Mouse (Mus musculus) lung, embryonic 15.5 days (tissue): ENCODE results near the gene Tie1. TPM values are rescaled to one million over a fixed set of nuclear protein-coding genes. Genes with fewer than 3 reads are reported as not detected.
"Not testable (repeated sequence)": the region's sequence is repeated elsewhere in the genome, so short reads cannot be mapped to it uniquely, and the experiment has no call there.

ENCODE experiments used
- ATAC-seq: fragments of 200-750 bp; cut with Nextera tagmentation; 2 replicates; pipeline ENCODE4 v1.8.0; 2017; ENCODE audit warnings: moderate number of reproducible peaks, borderline replicate concordance; ENCODE audit not compliant: low FRiP score, low TSS enrichment; ENCODE audit errors: extremely low read depth
- H3K27ac ChIP-seq: fragments of 300-500 bp; sonication (generic); 2 replicates; pipeline ENCODE4 v1.5.1; 2015; ENCODE audit warnings: moderate library complexity, mild to moderate bottlenecking, inconsistent platforms
- H3K27me3 ChIP-seq: fragments of 300-500 bp; sonication (generic); 2 replicates; pipeline ENCODE4 v1.6.1; 2015; ENCODE audit warnings: inconsistent platforms
- H3K36me3 ChIP-seq: fragments of 300-500 bp; sonication (generic); 2 replicates; pipeline ENCODE4 v1.6.1; 2015; ENCODE audit warnings: inconsistent platforms
- H3K4me1 ChIP-seq: fragments of 300-500 bp; sonication (generic); 2 replicates; pipeline ENCODE4 v1.6.1; 2015; ENCODE audit warnings: inconsistent platforms
- H3K4me2 ChIP-seq: fragments of 300-500 bp; sonication (generic); 2 replicates; pipeline ENCODE4 v1.6.1; 2015; ENCODE audit warnings: inconsistent platforms, mild to moderate bottlenecking, moderate library complexity
- H3K4me3 ChIP-seq: fragments of 300-500 bp; sonication (generic); 2 replicates; pipeline ENCODE4 v1.5.1; 2015; ENCODE audit warnings: mild to moderate bottlenecking, inconsistent platforms
- H3K9ac ChIP-seq: fragments of 300-500 bp; sonication (generic); 2 replicates; pipeline ENCODE4 v1.6.1; 2015; ENCODE audit warnings: inconsistent platforms
- H3K9me3 ChIP-seq: fragments of 300-500 bp; sonication (generic); 2 replicates; pipeline ENCODE4 v1.6.1; 2016; ENCODE audit warnings: inconsistent platforms
- WGBS: fragments of 180-500 bp; shearing (Covaris S2); methylation state at CpG from one replicate; pipeline ENCODE4 v1.1.7; 2015; 5-methylcytosine and 5-hydroxymethylcytosine counted together
- polyA plus RNA-seq: library from polyadenylated mRNA; unstranded; fragments of >200 nt; fragmentation: Nextera tagmentation; extraction: Ambion mirVana; gene quantifications from 2 replicates; pipeline ENCODE4 v1.2.1, GENCODE M21; 2015

Gene Tie1
- polyA plus RNA-seq, 1 experiment from 2014 or later: 86.1 TPM

GRCm38 (mm10) chr4:118518208-118518607 lies 28.3 kb upstream of the Tie1 start:
- H3K4me2 ChIP-seq: no peak overlapping the region
- WGBS: 55% methylated on average over 5 of the region's 5 CpGs
- H3K9me3 ChIP-seq: no peaks in the 10 kb centered on the region
- H3K4me1 ChIP-seq: peaks cover 9% of the 10 kb centered on the region; the same call in 1 of the 2 replicates
- no peak for ATAC-seq
- H3K9ac ChIP-seq: no peak overlapping the region
- H3K27ac ChIP-seq: no peak overlapping the region
- no peaks in the 10 kb centered on the region; the same call in 1 of the 2 replicates for H3K27me3 ChIP-seq
- no peak overlapping the region for H3K4me3 ChIP-seq
- H3K36me3 ChIP-seq: no peaks in the 10 kb centered on the region

GRCm38 (mm10) chr4:118517497-118518146 lies 27.8 kb upstream of the Tie1 start:
- Histone ChIP-seq H3K4me2 (no peak overlapping the region), H3K4me1 (peaks cover 9% of the 10 kb centered on the region; the same call in 1 of the 2 replicates), H3K9me3 (no peaks in the 10 kb centered on the region), H3K27ac (no peak overlapping the region), H3K27me3 (no peaks in the 10 kb centered on the region; the same call in 1 of the 2 replicates), H3K9ac (no peak overlapping the region), H3K4me3 (no peak overlapping the region), H3K36me3 (no peaks in the 10 kb centered on the region)
- WGBS: 43% methylated on average over 16 of the region's 16 CpGs
- ATAC-seq: no peak

GRCm38 (mm10) chr4:118516699-118517496 lies 27.0 kb upstream of the Tie1 start:
- H3K4me3 ChIP-seq: no peak overlapping the region
- peaks cover 9% of the 10 kb centered on the region; the same call in 1 of the 2 replicates for H3K4me1 ChIP-seq
- H3K4me2 ChIP-seq: no peak overlapping the region
- no peaks in the 10 kb centered on the region; the same call in 1 of the 2 replicates for H3K27me3 ChIP-seq
- 12% methylated on average over 20 of the region's 20 CpGs for WGBS
- no peaks in the 10 kb centered on the region for H3K9me3 ChIP-seq
- no peak for ATAC-seq
- H3K36me3 ChIP-seq: no peaks in the 10 kb centered on the region
- H3K27ac ChIP-seq: no peak overlapping the region
- H3K9ac ChIP-seq: no peak overlapping the region

- H3K4me1 ChIP-seq: peaks cover 7% of the 10 kb centered on the region; the same call in 1 of the 2 replicates
- WGBS: 23% methylated on average over 6 of the region's 6 CpGs
- H3K4me3 ChIP-seq: no peak overlapping the region
- no peak overlapping the region for H3K4me2 ChIP-seq
- H3K27me3 ChIP-seq: no peaks in the 10 kb centered on the region
- H3K36me3 ChIP-seq: no peaks in the 10 kb centered on the region
- H3K9ac ChIP-seq: no peak overlapping the region
- no peak overlapping the region for H3K27ac ChIP-seq
- ATAC-seq: no peak
- H3K9me3 ChIP-seq: no peaks in the 10 kb centered on the region
Measured at GRCm38 (mm10) chr4:118509050-118509449, 19.2 kb upstream of the Tie1 start.

- not testable (repeated sequence) for ATAC-seq
Measured at GRCm38 (mm10) chr4:118507171-118507570, 17.3 kb upstream of the Tie1 start.

GRCm38 (mm10) chr4:118505551-118505950 lies 15.7 kb upstream of the Tie1 start:
- H3K27me3 ChIP-seq: no peaks in the 10 kb centered on the region
- H3K27ac ChIP-seq: no peak overlapping the region
- no peak overlapping the region for H3K9ac ChIP-seq
- H3K36me3 ChIP-seq: no peaks in the 10 kb centered on the region
- H3K9me3 ChIP-seq: no peaks in the 10 kb centered on the region
- H3K4me3 ChIP-seq: no peak overlapping the region
- 28% methylated on average over 3 of the region's 3 CpGs for WGBS
- H3K4me1 ChIP-seq: peaks cover 7% of the 10 kb centered on the region; the same call in 1 of the 2 replicates
- ATAC-seq: no peak
- H3K4me2 ChIP-seq: no peak overlapping the region

More at GRCm38 (mm10) chr4:118507171-118507570, 17.3 kb upstream of the Tie1 start:
- 91% methylated on average over 1 of the region's 1 CpGs for WGBS
- H3K9me3 ChIP-seq, H3K27me3 ChIP-seq, H3K9ac ChIP-seq, H3K27ac ChIP-seq, H3K4me3 ChIP-seq, H3K4me2 ChIP-seq, H3K4me1 ChIP-seq, H3K36me3 ChIP-seq: not testable (repeated sequence)

GRCm38 (mm10) chr4:118500792-118501191 lies 10.9 kb upstream of the Tie1 start:
- WGBS: 56% methylated on average over 9 of the region's 9 CpGs
- no peak overlapping the region for H3K4me2 ChIP-seq
- H3K27me3 ChIP-seq: no peaks in the 10 kb centered on the region
- H3K4me3 ChIP-seq: no peak overlapping the region
- H3K9me3 ChIP-seq: no peaks in the 10 kb centered on the region
- H3K9ac ChIP-seq: no peak overlapping the region
- ATAC-seq: no peak
- H3K36me3 ChIP-seq: no peaks in the 10 kb centered on the region
- no peaks in the 10 kb centered on the region for H3K4me1 ChIP-seq
- no peak overlapping the region for H3K27ac ChIP-seq

GRCm38 (mm10) chr4:118500171-118500724 lies 10.4 kb upstream of the Tie1 start:
- Histone ChIP-seq H3K9me3 (no peaks in the 10 kb centered on the region), H3K27ac (no peak overlapping the region), H3K27me3 (no peaks in the 10 kb centered on the region), H3K4me2 (no peak overlapping the region), H3K4me3 (no peak overlapping the region), H3K9ac (no peak overlapping the region), H3K36me3 (no peaks in the 10 kb centered on the region), H3K4me1 (no peaks in the 10 kb centered on the region)
- ATAC-seq: no peak
- 50% methylated on average over 6 of the region's 6 CpGs for WGBS

- no peak for ATAC-seq
- peak overlapping the region; percentile 32; the same call in 1 of the 2 replicates for H3K27ac ChIP-seq
Measured at GRCm38 (mm10) chr4:118490461-118490860, 600 bp upstream of the Tie1 start.

GRCm38 (mm10) chr4:118476773-118477530 lies 12.9 kb downstream of the Tie1 start:
- Histone ChIP-seq H3K9me3 (no peaks in the 10 kb centered on the region), H3K27me3 (no peaks in the 10 kb centered on the region), H3K4me1 (no peaks in the 10 kb centered on the region), H3K4me3 (no peak overlapping the region), H3K36me3 (no peaks in the 10 kb centered on the region), H3K4me2 (no peak overlapping the region), H3K9ac (no peak overlapping the region), H3K27ac (no peak overlapping the region)
- ATAC-seq: no peak
- 62% methylated on average over 15 of the region's 15 CpGs for WGBS

More at GRCm38 (mm10) chr4:118490461-118490860, 600 bp upstream of the Tie1 start:
- Histone ChIP-seq H3K9me3 (no peaks in the 10 kb centered on the region), H3K9ac (no peak overlapping the region), H3K4me1 (no peaks in the 10 kb centered on the region), H3K36me3 (no peaks in the 10 kb centered on the region), H3K4me2 (no peak overlapping the region), H3K4me3 (no peak overlapping the region), H3K27me3 (no peaks in the 10 kb centered on the region)
- 69% methylated on average over 10 of the region's 10 CpGs for WGBS

GRCm38 (mm10) chr4:118472687-118473086 lies 17.2 kb downstream of the Tie1 start:
- H3K9me3 ChIP-seq: no peaks in the 10 kb centered on the region
- no peak overlapping the region for H3K4me2 ChIP-seq
- no peak overlapping the region for H3K27ac ChIP-seq
- no peak for ATAC-seq
- H3K9ac ChIP-seq: no peak overlapping the region
- H3K4me3 ChIP-seq: no peak overlapping the region
- H3K27me3 ChIP-seq: no peaks in the 10 kb centered on the region
- WGBS: 88% methylated on average over 11 of the region's 11 CpGs
- H3K4me1 ChIP-seq: no peaks in the 10 kb centered on the region
- H3K36me3 ChIP-seq: no peaks in the 10 kb centered on the region
